Mouse (Mus musculus) hindbrain, embryonic 10.5 days (tissue): ENCODE measurements around the gene Pole. TPM values are rescaled to one million over a fixed set of nuclear protein-coding genes. Genes with fewer than 3 reads are reported as not detected.
A peak's percentile ranks its signal among the peaks of the same experiment; 100 is the strongest.

Source experiments
- DNase-seq: peaks from one replicate; pipeline ENCODE4 v3.0.0-alpha.2; 2017; ENCODE audit warnings: low spot score
- H3K27ac ChIP-seq: fragments of 300-500 bp; sonication (generic); 2 replicates; pipeline ENCODE4 v1.5.1; 2016; ENCODE audit warnings: mild to moderate bottlenecking, moderate library complexity
- H3K27me3 ChIP-seq: fragments of 300-500 bp; sonication (generic); 2 replicates; pipeline ENCODE4 v1.6.1; 2016; ENCODE audit warnings: mild to moderate bottlenecking; ENCODE audit not compliant: poor library complexity, insufficient read depth, severe bottlenecking
- H3K36me3 ChIP-seq: fragments of 300-500 bp; sonication (generic); 2 replicates; pipeline ENCODE4 v1.6.1; 2016; ENCODE audit warnings: mild to moderate bottlenecking, moderate library complexity
- H3K4me1 ChIP-seq: fragments of 300-500 bp; sonication (generic); replicated peaks from 2 replicates; pipeline ENCODE4 v1.6.1; 2016; ENCODE audit warnings: mild to moderate bottlenecking
- H3K4me3 ChIP-seq: fragments of 300-500 bp; sonication (generic); 2 replicates; pipeline ENCODE4 v1.5.1; 2016; ENCODE audit warnings: mild to moderate bottlenecking, moderate library complexity
- H3K9me3 ChIP-seq: fragments of 300-500 bp; sonication (generic); 2 replicates; pipeline ENCODE4 v1.6.1; 2016; ENCODE audit warnings: mild to moderate bottlenecking, moderate library complexity
- WGBS: fragments of 180-500 bp; shearing (Covaris S2); methylation state at CpG from one replicate; pipeline ENCODE4 v1.1.7; 2016; 5-methylcytosine and 5-hydroxymethylcytosine counted together
- polyA plus RNA-seq: library from polyadenylated mRNA; unstranded; fragments of >200 nt; fragmentation: Nextera tagmentation; extraction: Ambion mirVana; gene quantifications from 2 replicates; pipeline ENCODE4 v1.2.1, GENCODE M21; 2016

Pole gene
- polyA plus RNA-seq: 33.4 and 44.2 TPM in 2 replicates

DNA sequence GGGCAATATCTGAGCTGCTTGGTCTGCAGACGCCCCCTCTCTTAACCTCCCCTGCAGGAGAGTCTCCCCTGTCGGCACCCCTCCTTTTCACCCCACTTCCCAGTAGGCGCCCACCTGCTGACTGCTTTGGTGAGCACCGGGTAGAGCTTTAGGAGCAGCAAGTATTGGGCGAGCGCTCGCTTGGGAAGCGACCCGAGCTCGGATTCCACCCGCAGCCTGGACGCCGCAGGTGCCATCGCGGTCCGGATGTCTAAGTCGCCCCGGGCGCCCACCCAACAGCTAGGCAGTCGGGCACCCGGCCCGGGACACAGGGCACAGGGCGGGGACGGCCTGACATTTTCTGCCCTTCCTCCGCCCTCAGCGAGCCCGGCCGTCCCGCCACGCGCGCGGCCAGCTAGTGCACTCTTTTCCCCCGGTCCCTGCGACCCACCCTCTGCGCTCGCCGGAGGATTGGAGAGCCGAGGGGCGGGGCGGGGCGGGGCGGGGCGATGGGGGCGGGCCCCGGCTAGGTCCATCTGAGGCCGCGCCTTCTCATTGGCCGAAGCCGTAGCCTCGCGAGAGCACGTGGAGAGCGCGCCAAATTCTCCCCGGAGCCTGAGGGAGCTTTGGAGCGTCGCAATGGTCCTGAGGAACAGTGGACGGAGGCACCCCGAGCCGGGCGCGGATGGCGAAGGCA is at the start of gene Pole, which contains the start of gene Pxmp2:
Gene Pole (plus strand): TSS at position 537 of the 676 bp plus-strand sequence.
Gene Pxmp2 (minus strand): TSS at position 417 of the 676 bp plus-strand sequence.
- H3K27ac ChIP-seq: peak within 1 kb of the TSS; percentile 90

DNA sequence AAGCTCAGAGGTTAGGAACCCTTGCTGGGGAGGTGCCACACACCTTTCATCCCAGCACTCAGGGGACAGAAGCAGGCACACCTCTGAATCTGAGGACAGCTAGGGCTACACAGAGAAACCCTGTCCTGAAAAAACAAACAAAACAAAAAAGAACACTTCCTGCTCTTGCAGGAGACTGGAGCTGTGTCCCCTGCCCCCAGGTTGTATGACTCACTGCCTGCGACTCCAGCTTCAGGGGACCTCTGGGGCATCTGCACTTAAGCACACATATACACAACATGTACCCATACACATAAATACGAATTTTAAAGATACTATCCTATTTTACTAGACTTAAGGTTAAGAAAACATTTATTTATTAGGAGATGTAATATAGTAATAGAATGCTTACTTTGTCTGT is 42.0 kb upstream of the Pole start:
- peaks cover 98% of the 10 kb centered on the region for H3K36me3 ChIP-seq
- no peak for DNase-seq
- H3K4me1 ChIP-seq: no peaks in the 10 kb centered on the region
- no peak overlapping the region for H3K4me3 ChIP-seq
- H3K27me3 ChIP-seq: no peaks in the 10 kb centered on the region
- no peaks in the 10 kb centered on the region for H3K9me3 ChIP-seq
- WGBS: 83% methylated on average over 2 of the region's 2 CpGs
- no peak overlapping the region for H3K27ac ChIP-seq

More for the DNA sequence above, at the start of gene Pole, which contains the start of gene Pxmp2:
- DNase-seq: peak; percentile 96
- Histone ChIP-seq H3K36me3 (peaks cover 22% of the 10 kb centered on the region), H3K27me3 (peaks cover 25% of the 10 kb centered on the region), H3K4me1 (peaks cover 22% of the 10 kb centered on the region), H3K4me3 (peak within 1 kb of the TSS; percentile 62), H3K9me3 (no peaks in the 10 kb centered on the region)
- under 1% methylated on average over 63 of the region's 64 CpGs for WGBS

- Histone ChIP-seq H3K9me3 (no peaks in the 10 kb centered on the region), H3K27me3 (no peaks in the 10 kb centered on the region), H3K4me3 (no peak overlapping the region), H3K36me3 (peaks cover 56% of the 10 kb centered on the region), H3K27ac (no peak overlapping the region), H3K4me1 (peaks cover 7% of the 10 kb centered on the region)
- no peak for DNase-seq
- 93% methylated on average over 4 of the region's 4 CpGs for WGBS
These were observed 19.2 kb upstream of the Pole start for GRCm38 (mm10) chr5:110266941-110267340.

DNA sequence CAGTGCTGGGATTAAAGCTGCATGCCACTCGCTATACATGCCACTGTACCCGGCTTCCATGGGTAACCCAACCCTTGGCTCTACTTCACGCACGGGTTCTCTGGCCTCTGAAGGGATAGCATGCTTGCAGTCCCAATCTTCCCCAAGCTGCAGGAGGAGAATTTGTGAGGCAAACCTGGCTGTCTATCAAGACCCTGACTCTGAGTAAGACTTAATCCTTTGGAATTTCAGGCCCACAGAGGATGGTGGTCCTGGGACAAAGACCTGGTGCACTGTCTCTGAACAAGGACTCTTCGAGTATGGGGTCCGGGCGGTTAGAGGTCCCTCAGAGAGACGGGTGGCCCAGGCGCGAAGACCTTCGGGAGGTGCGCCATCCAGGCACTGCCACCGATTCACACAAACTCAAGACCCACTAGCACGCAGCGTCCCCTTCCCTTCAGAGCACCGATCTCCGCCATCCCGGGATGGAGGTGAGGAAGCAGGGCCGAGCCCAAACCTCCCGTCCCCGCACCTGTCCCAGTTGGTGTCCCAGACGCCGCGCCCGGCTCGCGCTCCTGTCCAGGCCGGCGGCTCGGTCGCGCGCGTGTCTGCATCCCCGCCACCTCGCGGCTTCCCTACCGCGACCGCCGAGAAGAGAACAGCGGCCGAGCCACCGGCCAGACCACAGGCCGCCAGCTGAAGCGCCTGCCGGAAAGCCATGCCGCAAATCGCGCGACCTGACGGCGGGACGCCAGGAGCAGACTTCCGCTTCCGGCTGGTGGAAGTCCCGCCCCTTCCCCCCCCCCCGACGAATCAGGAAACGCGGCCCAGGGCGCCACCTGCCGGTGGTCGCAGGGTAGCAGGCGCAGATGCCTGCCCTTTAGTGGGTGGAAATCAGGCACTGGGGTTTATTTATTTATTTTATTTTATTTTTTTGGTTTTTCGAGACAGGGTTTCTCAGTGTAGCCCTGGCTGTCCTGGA is 16.7 kb upstream of the Pole start, which contains the start of gene Pgam5:
Gene Pgam5 (minus strand): TSS at position 773 of the 961 bp plus-strand sequence.
- peak within 1 kb of the TSS; percentile 99 for H3K4me3 ChIP-seq
- peaks cover 35% of the 10 kb centered on the region for H3K36me3 ChIP-seq
- H3K9me3 ChIP-seq: no peaks in the 10 kb centered on the region
- H3K27me3 ChIP-seq: no peaks in the 10 kb centered on the region
- 1% methylated on average over 66 of the region's 66 CpGs for WGBS
- H3K27ac ChIP-seq: peak within 1 kb of the TSS; percentile 93
- DNase-seq: peak; percentile 95
- peaks cover 7% of the 10 kb centered on the region for H3K4me1 ChIP-seq

DNA sequence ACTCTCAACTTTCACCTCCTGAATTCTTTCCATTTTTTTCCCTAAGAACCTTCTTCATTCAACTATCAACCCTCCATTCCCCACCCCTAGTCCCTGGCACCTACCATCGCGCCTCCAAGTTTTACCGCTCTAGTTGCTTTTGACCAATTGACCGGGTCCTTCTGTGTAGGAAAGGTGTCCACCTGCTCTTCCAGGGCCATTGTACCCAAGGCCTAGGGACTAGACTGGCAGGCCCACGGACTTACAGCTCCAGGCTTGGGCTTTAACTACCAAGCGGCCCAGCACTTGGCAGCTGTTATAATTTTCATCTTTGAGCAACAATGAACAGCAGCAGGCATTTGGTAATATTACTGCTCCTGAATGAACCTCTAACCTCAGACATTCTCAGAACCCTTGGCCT is 15.9 kb upstream of the Pole start:
- H3K4me3 ChIP-seq: no peak overlapping the region

DNA sequence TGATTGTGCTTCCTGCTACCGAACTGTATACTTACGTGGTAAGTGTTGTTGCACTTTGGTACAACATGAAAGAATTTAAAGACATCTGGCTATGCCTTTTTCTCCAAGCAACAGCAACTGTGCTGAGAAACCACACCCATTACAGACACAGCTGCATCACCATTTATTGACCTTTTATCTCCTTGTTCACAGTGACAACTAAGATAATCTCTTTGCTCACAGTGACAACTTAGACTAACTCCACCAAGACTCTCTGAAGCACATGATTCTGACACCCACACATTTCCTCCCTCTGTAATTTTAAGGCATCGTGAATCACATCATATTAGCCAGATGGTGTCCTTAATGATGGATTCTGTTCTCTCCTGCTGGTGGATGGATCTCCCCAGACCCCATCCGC is 12.0 kb upstream of the Pole start:
- WGBS: 83% methylated on average over 4 of the region's 4 CpGs
- H3K9me3 ChIP-seq: no peaks in the 10 kb centered on the region
- no peak for DNase-seq
- H3K27me3 ChIP-seq: no peaks in the 10 kb centered on the region
- H3K4me3 ChIP-seq: no peak overlapping the region
- no peaks in the 10 kb centered on the region for H3K4me1 ChIP-seq
- H3K36me3 ChIP-seq: no peaks in the 10 kb centered on the region
- H3K27ac ChIP-seq: no peak overlapping the region

More for the DNA sequence above, 15.9 kb upstream of the Pole start:
- no peak for DNase-seq
- no peaks in the 10 kb centered on the region for H3K27me3 ChIP-seq
- 92% methylated on average over 6 of the region's 6 CpGs for WGBS
- H3K36me3 ChIP-seq: peaks cover 27% of the 10 kb centered on the region
- no peaks in the 10 kb centered on the region for H3K9me3 ChIP-seq
- peaks cover 7% of the 10 kb centered on the region for H3K4me1 ChIP-seq
- H3K27ac ChIP-seq: no peak overlapping the region

DNA sequence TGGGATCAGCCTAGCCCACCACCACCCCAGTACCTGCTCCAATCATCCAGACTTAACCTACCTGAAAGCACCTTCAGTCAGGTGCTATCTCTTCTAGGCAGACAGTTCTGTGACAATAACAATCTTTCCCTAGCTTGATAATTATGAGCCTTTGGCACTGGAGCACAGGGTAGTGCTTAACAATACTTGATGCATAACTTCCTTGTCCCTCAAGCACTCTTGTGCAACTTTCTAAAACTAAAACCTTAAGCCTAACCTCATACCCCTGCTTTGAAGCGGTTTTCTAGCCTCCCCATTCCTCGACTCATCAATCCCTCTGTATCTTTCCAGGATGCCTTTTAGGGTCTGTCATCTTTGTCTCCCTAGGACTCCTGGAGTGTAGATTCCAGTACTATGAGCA is 11.3 kb upstream of the Pole start:
- Histone ChIP-seq H3K4me3 (no peak overlapping the region), H3K27me3 (no peaks in the 10 kb centered on the region), H3K4me1 (no peaks in the 10 kb centered on the region), H3K36me3 (no peaks in the 10 kb centered on the region), H3K27ac (no peak overlapping the region), H3K9me3 (no peaks in the 10 kb centered on the region)
- no peak for DNase-seq
- whole genome bisulfite sequencing: 74% methylated on average over 2 of the region's 2 CpGs

DNA sequence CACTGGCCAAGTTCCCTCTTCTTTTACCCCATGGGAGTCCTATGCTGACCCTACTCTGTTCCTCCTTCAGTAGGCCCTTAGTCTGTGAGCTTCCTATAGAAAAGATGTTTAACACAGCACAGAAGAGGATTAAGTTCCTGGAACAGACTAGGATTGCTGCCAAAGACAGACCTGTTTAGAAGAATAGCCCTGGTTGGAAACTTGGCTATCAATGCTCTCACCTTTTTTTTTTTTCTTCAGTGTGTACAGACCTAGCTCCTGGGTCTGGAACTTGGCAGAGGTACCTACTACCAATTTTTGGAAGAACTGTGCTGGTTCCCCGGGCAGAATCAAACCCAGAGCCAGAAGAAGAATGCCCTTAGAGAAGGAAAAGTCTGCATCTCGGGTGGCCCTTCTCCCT is 9.7 kb upstream of the Pole start:
- Histone ChIP-seq H3K27me3 (no peaks in the 10 kb centered on the region), H3K27ac (no peak overlapping the region), H3K9me3 (no peaks in the 10 kb centered on the region), H3K4me1 (no peaks in the 10 kb centered on the region), H3K4me3 (no peak overlapping the region), H3K36me3 (no peaks in the 10 kb centered on the region)
- DNase-seq: no peak
- 86% methylated on average over 2 of the region's 2 CpGs for WGBS

- DNase-seq: no peak
- H3K36me3 ChIP-seq: no peaks in the 10 kb centered on the region
- 91% methylated on average over 1 of the region's 1 CpGs for WGBS
- H3K4me3 ChIP-seq: no peak overlapping the region
- H3K9me3 ChIP-seq: no peaks in the 10 kb centered on the region
- no peak overlapping the region for H3K27ac ChIP-seq
- H3K27me3 ChIP-seq: no peaks in the 10 kb centered on the region
- H3K4me1 ChIP-seq: no peaks in the 10 kb centered on the region
These were observed 9.2 kb upstream of the Pole start for GRCm38 (mm10) chr5:110276910-110277309.

DNA sequence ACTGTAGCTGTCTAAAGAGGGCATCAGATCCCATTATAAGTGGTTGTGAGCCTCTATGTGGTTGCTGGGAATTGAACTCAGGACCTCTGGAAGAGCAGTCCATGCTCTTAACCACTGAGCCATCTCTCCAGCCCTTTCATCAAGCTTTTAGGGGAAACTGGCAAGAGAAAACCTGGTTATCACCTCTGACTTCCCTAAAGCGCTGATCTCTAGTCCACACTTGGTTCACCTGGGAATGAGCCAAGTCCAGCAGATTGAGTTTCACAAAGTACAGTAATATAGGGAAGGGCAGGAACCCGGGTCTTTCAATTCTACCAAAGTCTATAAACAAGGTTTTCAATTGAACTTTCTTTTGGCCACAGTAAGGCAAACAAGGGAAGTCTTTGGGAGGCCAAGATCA is 4.1 kb upstream of the Pole start:
- Histone ChIP-seq H3K9me3 (no peaks in the 10 kb centered on the region), H3K36me3 (no peaks in the 10 kb centered on the region), H3K4me3 (no peak overlapping the region), H3K27me3 (peaks cover 25% of the 10 kb centered on the region), H3K27ac (no peak overlapping the region), H3K4me1 (peaks cover 15% of the 10 kb centered on the region)
- 85% methylated on average over 2 of the region's 2 CpGs for WGBS
- no peak for DNase-seq

DNA sequence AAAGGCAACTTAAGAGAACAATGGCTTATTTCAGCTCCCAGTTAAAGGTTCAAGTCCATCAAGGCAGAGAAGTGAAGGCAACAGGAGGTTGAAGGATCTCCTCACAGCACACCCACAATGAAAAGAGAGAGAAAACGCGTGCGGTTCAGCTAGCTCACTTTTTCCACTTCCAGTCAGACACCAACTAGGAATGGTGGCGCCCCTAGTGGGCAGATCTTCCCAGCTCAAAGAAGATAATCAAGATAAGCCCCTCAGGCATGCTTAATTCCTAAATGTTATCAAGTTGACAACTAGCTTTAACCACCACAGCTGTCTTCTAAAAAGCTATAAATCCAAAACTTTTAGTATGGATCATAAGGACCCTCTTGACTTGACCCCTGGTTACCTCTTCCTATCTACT is 1.6 kb upstream of the Pole start:
- H3K27me3 ChIP-seq: peaks cover 25% of the 10 kb centered on the region
- H3K4me3 ChIP-seq: peak overlapping the region; percentile 62
- DNase-seq: peak; percentile 66
- WGBS: 15% methylated on average over 4 of the region's 4 CpGs
- no peaks in the 10 kb centered on the region for H3K9me3 ChIP-seq
- peaks cover 22% of the 10 kb centered on the region for H3K4me1 ChIP-seq
- H3K27ac ChIP-seq: no peak overlapping the region
- H3K36me3 ChIP-seq: peaks cover 8% of the 10 kb centered on the region

- Histone ChIP-seq H3K27ac (no peak overlapping the region), H3K36me3 (peaks cover 15% of the 10 kb centered on the region), H3K9me3 (no peaks in the 10 kb centered on the region), H3K4me3 (peak overlapping the region; percentile 62), H3K4me1 (peaks cover 22% of the 10 kb centered on the region), H3K27me3 (peaks cover 25% of the 10 kb centered on the region)
- 11% methylated on average over 15 of the region's 15 CpGs for WGBS
- DNase-seq: peak; percentile 10
These were observed 950 bp upstream of the Pole start for GRCm38 (mm10) chr5:110285156-110285555.
